Mouse (Mus musculus): ENCODE measurements around the gene Thbs1.

The Thbs1 gene

GRCm38 (mm10) chr2:118111488-118112131 lies at the start of gene Thbs1:
Thbs1 (plus strand) TSS chr2:118111876.
- peak; percentile 60 for DNase-seq

- DNase-seq = no peak
Measured at GRCm38 (mm10) chr2:118064121-118064764, 47.4 kb upstream of the Thbs1 start.

GRCm38 (mm10) chr2:118066065-118066770 lies 45.5 kb upstream of the Thbs1 start:
- DNase-seq = no peak

- DNase-seq = no peak
Measured at GRCm38 (mm10) chr2:118069975-118070374, 41.7 kb upstream of the Thbs1 start.

- no peak for DNase-seq
Measured at GRCm38 (mm10) chr2:118072811-118073372, 38.8 kb upstream of the Thbs1 start.

- DNase-seq = no peak
Measured at GRCm38 (mm10) chr2:118074030-118074429, 37.6 kb upstream of the Thbs1 start.

- DNase-seq = no peak
Measured at GRCm38 (mm10) chr2:118075165-118075564, 36.5 kb upstream of the Thbs1 start.

- DNase-seq = no peak
Measured at GRCm38 (mm10) chr2:118079131-118079530, 32.5 kb upstream of the Thbs1 start.

GRCm38 (mm10) chr2:118081581-118081980 lies 30.1 kb upstream of the Thbs1 start:
- no peak for DNase-seq

- no peak for DNase-seq
Measured at GRCm38 (mm10) chr2:118083652-118084051, 28.0 kb upstream of the Thbs1 start.

GRCm38 (mm10) chr2:118084693-118085092 lies 27.0 kb upstream of the Thbs1 start:
- DNase-seq = no peak

- no peak for DNase-seq
Measured at GRCm38 (mm10) chr2:118085647-118086046, 26.0 kb upstream of the Thbs1 start.

- no peak for DNase-seq
Measured at GRCm38 (mm10) chr2:118087044-118087726, 24.5 kb upstream of the Thbs1 start.

- no peak for DNase-seq
Measured at GRCm38 (mm10) chr2:118091226-118091625, 20.4 kb upstream of the Thbs1 start.

GRCm38 (mm10) chr2:118099104-118099503 lies 12.6 kb upstream of the Thbs1 start:
- no peak for DNase-seq

GRCm38 (mm10) chr2:118102169-118102568 lies 9.5 kb upstream of the Thbs1 start:
- no peak for DNase-seq

- DNase-seq = peak; percentile 16
Measured at GRCm38 (mm10) chr2:118110225-118110915, 1.3 kb upstream of the Thbs1 start.

- DNase-seq = peak; percentile 85
Measured at GRCm38 (mm10) chr2:118111116-118111487, 574 bp upstream of the Thbs1 start.

GRCm38 (mm10) chr2:118112438-118112837 lies 762 bp downstream of the Thbs1 start:
- no peak for DNase-seq

- no peak for DNase-seq
Measured at GRCm38 (mm10) chr2:118112846-118113479, 1.3 kb downstream of the Thbs1 start.

GRCm38 (mm10) chr2:118113808-118114524 lies 2.3 kb downstream of the Thbs1 start:
- DNase-seq = peak; percentile 43

Data from right cerebral cortex, postnatal 14 days (tissue).